Mouse (Mus musculus): ENCODE results near the gene Myo16.

Gene Myo16

DNA sequence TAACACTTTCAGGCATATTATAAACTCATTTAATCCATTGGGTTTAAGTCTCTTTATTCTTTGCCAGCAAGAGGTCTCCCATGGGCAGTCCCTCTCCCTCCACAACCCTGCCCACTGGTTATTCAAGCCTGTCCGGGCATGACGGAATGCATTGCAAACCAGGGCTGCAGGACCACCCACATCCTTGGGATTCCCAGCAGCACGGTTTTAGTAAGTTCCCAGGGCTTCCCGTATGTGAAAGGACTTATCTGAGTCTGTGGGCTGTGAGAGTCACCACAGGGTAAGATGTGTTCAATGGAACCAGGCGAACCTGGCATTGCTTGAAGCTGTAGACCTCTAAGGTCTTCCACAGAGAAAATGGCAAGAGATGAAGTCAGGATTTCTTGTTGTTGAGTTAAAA is 471.6 kb downstream of the Myo16 start:
- DNase-seq (ENCODE audit: low spot score): no peak

DNA sequence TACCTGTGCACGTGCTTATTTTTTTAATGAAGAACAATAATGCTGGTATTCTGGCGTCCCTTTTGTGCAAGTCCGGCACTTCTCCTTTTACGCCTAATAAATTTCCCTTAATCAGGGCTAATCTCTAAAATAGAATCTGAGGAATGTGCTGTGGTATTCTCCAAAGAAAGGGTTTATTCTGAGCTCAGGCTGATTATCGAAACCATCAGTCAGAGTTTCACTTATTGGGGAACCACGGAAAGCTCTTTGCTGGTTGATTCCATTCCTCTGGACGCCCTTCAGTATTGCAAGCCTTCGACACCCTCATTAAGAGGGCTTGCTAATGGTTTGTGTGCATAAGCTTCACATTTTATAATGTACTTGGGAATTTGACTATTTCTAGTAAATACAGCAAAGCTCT is 475.0 kb downstream of the Myo16 start:
- DNase-seq (ENCODE audit: low spot score): no peak

DNA sequence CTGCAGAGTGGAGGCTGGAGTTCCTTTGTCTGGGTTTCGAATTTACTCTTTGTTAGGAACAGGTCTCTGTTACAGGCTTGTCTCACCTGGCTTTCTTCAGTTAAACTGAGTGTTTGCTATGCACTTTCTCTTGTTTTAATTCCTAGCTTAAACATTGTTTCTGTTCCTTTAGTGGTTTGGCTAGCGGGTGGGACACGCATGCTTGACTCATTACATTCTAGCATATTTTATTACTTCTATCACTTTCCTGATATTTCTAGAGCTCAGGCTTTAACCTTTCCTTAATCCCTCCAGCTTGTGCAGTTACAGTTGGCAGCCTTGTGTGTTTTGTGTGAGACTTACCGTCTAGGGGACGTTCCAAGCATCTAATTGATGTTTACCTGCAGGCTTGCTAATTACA is 476.2 kb downstream of the Myo16 start:
- no peak for DNase-seq (ENCODE audit: low spot score)

DNA sequence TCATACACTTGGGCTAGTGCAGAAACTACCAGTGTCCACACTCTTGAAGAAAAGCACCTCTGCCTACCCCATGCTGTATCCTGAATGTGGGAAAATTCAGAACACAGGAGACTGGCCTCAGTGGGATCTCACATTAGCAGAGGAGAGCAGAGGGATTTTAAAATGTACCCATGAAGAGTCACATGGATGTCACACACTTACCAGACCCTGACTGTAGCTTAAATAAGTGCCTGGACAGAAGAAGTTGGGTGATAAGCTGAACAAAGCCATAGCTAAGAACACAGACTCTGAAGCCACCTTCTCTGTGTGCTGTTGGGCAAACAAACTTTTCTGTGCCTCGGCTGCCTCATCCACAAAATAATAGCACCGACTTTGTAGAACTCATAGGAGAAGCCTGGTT is 477.3 kb downstream of the Myo16 start:
- no peak for DNase-seq (ENCODE audit: low spot score)

DNA sequence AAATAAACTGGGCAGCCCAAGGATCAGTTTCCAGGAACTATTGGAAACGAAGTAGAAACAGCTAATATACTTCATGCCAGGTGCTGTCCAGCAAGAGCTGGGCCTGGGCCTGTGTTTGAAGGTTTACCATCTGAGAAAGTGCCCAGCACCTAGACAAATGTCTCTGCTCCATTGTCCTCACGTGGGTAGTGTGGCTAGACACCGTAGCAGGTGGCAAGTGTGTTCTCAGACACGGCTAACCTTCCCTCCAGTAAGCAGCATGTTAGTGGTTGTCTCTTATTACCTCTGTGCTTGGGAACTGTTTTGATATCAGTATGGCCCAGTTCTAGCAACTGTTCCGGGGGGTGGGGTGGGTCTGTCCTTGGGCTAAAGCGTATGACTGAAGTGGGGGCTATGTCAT is 478.9 kb downstream of the Myo16 start:
- no peak for DNase-seq (ENCODE audit: low spot score)

DNA sequence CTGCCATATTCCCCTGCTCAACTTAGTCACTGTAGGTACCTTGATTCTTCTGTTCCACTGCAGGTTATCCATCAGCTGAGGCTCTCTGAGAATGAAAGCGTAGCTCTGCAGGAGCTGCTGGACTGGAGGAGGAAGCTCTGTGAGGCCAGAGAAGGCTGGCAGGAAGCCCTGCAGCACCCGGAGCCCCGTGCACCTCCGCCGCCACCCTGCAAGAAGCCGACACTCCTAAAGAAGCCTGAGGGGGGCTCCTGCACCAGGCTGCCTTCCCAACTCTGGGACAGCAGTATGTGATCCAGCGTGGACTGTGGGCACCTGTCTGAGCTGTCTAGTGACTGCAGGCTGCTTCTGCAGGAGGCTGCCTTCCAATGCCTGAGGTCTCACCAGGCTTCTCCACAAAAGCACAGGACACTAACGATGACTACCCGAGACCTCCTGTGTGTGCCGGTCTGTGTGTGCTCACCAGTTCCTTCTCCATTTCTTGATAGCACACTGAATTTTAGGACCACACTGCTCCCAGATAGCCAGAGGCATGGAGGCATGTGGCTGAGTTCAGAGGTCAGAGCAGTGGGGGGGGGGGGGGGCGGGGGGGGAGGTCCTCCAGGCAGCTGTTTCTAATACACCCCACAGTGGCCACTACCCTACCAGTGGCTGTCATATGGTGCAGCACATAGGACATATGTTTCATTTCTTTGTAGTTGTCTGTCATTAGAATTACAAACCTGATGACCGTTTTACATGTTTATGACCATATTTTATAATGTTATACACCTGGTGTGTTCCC is 479.8 kb downstream of the Myo16 start:
- DNase-seq (ENCODE audit: low spot score): no peak

DNA sequence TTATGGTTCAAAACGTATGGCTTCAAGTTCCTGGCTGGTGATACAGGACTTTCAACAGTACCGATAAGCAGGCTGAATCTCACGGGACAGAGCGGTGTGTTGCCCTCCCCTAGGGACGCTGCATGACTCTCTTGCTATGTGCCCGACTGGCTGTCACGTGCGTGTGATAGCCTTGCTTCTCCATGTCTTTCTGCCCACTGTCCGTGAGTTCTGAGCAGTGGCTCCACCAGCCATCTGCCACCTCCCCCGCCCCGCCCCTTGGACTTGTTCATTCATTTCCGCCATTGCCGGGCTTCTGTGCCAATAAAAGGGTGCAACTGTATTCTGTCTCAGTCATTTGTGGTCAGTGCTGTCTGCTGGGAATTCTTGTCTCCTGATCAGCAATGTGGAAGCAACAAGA is 480.7 kb downstream of the Myo16 start:
- DNase-seq (ENCODE audit: low spot score): no peak

DNA sequence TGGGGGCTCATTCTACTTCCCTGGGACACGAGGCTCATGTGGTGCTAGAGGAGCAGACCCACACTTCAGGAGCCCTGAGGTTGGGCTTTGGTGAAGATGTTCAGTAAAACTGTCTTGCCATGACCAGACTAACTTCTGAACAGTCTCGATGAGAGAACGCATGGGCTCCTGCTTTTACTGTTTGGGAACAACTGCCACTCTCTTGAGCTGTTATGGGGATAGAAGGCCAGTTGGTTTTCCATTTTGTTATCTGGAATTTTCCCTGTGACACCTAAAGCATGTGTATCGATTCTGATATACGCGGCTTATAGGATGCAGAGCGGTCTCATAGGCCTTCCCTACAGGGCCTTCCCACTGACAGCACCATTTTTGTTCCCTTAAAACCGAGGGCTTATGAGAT is 485.2 kb downstream of the Myo16 start:
- no peak for DNase-seq (ENCODE audit: low spot score)

DNA sequence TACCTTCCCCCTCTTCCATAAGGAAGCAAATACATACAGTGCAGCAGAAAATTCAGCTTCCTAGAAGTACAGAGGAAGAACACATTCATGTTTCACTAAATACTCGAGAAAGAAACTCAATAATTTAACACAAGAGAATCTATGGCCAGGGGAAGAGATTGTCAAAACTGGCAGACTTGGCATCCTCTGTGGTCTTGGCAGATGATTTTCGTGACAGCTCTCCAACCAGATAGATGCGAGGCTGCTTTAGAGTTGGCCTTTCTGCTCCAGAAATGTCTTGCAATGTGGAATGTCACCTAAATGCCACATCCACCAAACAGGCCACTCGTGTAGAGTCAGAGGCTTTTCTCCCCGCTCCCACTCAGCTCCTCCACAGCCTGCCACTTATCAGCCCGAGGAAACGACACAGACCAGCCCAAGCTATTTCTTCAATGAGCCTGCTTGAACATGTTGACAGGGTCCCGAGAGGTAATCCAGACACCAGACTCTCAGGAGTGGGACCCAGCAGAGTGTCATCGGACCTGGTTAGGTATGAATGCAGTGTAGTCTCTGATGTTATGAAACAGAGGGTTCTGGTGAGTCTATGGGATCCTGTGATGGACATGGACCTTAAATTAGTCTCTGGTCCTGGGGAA is 486.6 kb downstream of the Myo16 start:
- no peak for DNase-seq (ENCODE audit: low spot score)

DNA sequence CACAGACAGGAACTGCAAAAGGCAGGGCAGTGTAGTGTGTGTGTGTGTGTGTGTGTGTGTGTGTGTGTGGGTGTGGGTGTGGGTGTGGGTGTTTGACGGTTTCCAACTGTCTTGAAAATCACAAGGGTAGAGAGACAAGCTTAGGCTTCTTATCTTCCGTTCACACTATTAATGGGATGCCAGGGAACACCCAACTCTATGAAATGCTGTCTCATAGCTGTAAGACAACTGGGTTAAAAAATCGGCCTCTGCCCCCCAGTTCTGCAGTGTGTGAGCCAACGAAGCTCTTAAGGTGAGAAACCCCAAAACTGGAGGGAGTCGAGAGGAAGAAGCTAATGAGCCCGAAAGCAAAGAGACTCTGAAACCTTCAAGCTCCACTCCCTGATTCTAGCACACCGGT is 487.1 kb downstream of the Myo16 start:
- no peak for DNase-seq (ENCODE audit: low spot score)

DNA sequence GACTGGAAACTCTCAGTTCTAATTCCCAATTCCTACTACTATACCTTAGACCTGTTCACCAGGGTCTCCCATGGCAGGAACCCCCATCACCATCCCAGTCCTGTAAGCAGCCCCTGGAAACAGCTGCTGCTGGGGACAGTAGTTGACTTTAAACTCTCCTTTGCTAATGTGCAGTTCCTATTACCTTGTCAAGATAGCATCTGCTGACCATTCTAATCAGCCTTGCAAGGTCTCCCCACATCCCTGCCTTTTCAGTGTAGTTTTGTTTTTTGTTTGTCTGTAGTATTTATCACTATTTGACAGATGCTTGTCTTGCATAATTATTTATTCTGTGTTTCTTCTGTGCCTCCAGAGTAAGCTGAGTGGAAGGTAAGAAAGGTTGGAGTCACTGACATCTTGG is 487.6 kb downstream of the Myo16 start:
- no peak for DNase-seq (ENCODE audit: low spot score)

DNA sequence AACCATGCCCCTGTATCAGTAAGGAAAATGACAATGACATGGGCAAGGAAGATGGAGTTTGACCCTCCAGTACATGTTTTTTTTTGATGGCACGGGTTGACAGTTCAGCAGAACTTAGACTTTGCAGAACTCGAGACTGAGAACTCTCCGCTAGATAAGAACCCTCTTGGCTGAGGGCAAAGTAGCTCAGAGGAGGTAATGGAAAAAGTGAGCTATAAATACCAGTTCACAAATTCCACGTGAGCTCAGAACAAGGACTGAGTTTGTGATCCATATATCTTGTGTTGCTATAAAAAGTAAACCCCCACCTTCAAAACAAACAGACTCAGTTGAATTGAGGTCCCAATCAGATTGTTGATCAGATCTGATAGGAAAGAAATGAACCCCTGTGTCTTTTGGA is 489.5 kb downstream of the Myo16 start:
- no peak for DNase-seq (ENCODE audit: low spot score)

DNA sequence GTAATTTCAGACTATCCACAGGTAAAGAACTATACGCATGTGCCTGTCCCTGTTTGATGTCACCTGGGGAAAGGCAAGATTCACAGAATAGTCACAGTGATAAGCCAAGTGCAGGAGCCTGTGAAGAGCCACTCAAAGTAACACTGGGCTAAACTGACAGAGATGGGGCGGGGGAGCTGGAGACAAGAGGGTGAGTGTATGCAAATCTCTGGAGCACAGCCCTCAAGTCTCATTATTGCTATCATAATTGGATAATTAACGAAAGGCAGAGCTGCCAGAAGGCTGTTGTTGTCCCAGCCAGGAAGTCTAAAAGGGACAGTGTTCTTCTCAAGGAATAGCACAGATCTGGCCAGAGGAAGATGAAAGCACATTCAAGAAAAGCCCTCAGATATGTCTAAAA is 490.8 kb downstream of the Myo16 start:
- no peak for DNase-seq (ENCODE audit: low spot score)

DNA sequence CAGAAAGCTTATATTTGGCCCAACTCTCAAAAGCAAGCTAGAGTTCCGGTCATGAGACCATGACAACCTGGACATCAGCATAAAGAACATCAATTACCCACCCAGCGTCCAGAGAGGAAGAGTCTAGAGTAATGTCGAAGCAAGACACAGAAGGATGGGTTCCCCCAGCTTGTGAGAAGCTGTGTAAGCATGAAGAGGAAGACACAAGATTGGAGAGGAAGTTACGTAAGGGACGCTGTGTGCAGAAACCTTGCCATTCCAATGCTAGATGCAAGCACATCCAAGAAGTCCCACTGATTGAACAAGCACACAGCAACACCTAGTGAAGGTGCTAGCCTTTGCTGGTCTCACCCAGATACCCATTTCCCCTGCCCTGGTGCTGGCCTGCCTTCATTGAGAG is 492.0 kb downstream of the Myo16 start:
- DNase-seq (ENCODE audit: low spot score): no peak

DNA sequence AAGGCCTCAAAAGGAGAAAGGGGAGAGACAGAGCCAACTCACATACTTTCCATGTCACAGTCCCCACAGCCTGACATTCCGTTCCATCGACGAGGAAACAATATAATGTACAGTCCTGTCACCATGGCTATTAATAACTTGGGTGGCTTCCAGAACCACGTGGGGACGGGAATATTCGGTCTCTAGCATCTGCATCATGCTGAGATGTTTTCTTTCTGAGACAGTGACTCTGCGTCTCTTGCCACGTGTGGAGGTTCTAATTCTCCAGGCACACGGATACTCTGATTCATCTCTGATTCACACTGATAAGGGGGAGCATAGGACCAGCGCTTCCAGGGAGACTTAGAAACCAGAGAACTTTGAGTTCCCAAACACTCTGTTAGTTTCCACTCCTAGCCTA is 492.8 kb downstream of the Myo16 start:
- no peak for DNase-seq (ENCODE audit: low spot score)

DNA sequence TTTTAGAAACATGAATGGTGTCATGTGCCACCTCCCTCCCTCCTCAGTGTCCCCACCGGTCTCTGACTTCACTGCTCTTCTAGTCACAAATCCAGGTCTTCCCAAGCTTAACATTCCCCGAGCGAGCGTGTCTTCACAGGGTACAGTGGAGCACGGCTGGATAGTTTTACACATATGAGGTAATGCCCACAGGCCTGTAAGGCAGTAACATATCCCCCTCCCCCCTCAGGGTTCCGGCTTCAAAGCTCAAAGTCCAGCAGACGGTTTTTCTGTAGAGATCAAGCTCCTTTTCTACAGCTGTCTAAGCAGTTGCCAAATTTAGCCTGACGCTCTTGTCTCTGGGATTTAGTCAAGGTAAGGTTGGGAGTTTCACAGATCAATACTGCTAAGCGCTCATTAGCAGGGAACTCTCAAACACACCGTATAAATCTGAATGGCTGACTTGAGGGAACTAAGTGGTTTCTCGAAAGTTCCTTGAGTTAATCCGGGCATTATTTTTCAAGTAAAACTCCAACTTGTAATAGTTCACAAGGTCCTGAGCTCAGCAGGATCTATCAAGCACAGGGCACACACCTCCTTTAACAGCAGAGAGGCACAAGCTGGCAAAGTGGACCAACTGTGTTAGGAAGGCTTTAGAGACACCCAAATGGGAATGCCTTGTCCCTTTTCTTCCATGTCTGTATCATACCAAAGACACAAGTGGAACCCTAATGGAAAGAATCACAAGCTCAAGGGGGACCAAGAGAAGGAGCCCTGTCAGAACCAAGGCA is 498.0 kb downstream of the Myo16 start:
- no peak for DNase-seq (ENCODE audit: low spot score)

DNA sequence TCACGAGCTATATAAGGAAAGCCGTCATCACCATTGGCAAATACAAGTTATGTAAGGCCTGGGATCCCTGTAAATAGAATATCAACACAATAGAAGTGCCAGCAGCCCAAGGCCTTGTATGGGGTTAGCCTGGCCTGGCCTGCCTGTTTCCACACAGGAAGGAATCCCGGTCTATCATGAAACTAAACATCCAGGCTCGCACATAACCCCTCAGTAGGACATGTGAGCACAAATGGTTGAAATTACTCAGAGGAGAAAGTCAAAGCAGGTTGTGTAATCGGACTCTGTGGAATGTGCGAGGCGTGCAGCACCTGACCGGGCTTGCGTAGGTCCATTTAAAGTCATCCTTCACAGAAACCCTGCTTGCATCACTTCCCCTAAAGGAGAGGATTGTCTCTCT is 499.6 kb downstream of the Myo16 start:
- peak; percentile 64 for DNase-seq (ENCODE audit: low spot score)

DNA sequence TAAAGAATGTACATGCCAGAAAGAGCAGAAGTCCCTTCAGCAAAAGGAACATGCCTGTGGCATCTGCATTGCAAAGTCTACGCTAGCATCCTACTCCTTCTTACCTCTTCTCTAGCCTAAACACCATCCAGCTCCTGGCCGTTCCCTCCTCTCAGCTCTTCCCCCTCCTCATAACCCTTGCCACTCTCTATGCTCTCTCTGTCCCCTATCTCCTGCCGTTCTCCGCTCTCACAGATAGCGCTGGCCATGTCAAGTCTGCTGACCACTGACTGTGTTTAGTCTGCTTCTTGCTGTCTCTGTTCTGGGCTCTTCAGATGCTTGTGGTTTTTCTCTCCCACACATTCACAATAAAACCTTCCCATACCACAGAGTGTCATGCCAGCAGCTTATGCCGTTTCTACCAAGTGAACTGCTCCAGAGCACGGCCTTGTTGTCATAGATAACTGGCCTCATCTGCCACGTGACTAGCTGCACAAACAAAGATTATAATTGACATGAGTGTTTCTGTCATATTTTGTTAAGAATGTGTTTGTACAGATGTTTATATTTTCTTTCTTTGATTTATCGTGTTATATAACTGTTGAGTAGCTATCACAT is 501.3 kb downstream of the Myo16 start:
- DNase-seq (ENCODE audit: low spot score): no peak

DNA sequence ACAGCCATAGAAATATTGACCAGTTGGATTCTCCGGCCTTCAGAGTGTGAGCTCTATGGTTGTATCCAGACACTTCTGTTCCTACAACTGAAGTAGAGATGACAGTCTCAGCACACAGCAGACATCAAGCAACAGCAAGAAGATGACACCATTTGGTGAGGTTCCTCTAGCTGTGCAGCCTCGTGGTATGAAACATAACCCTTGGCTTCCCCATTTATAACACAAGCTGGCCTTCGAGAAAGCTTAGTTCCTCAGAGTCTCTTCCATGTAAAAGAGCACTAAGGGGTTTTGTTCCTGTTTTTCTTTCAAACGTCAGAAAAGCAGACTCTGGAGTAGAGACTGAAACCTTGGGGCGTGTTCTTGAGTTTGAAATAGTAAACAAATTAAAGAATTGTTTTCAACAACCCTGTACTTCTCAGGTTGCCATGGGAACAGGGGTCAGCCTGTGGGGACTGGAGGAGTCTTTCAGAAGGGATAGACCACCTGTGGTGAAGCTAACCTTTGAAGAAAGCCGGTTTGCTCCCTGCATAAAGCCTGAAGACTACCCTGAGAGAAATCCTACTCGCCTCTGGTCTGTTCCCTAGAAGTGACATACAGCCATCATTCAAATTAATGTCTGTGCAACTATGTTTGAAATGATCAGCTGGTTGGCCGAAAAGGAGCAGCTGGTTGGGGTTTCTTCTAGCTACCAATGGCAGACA is 510.2 kb downstream of the Myo16 start:
- no peak for DNase-seq (ENCODE audit: low spot score)

DNA sequence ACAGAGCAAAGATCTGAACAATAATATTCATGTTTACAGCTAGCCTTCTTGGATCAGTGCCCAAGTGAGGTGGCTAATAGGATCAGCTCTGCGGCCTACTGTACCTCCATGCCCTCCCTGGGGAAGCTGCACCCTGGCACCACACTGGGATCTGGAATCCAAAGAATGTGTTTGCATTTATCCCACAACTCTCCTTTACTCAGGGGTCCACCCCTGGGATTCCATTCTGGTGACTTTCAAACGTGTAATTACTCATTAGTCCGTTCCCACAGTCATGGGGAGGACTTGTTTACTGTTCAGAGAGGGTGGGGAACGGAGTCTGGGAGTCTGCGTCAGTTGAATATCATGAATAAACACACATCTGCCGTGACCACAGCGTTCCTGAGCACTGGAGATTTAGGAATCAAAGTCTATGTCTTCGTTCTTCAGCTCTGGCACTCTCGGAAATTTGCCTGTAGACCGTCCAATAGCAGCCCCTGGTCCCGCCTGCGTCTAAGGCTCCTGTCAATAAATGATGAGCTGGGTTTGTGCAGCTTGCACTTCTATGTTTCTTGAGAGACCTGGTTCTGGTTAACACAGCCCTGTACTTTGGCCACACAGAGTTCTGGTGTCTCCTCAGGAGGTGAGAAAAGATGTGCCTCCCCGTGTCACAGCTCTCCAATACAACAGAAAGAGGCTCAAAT is 511.3 kb downstream of the Myo16 start:
- peak; percentile 34 for DNase-seq (ENCODE audit: low spot score)

DNA sequence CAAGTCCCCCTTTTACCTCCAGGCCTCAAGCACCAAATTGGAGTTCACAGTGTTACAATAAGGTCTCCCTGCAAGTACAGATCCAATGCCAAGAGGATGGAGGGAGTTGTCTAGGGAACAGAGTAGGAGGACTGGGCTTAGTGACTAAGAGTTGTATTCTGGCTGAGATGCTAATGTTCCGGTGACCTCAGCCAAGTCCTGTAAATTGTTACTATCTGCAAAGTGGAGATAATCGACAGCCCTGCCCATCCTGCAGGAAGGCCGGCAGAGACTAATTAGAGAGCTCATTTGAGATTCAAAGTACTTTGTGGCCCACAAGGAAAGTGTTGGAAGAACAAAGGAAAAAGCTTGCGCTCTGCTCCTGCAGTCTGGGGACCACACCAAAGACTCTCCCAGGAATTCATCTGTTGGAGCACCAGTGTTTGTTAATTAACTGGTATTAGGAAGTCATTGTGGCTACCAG is 512.1 kb downstream of the Myo16 start:
- DNase-seq (ENCODE audit: low spot score): no peak
